8 mouse cellular contexts compared by ENCODE assay signal in genomic region chr10:63025491-63026011, GRCm38 (mm10). TPM values are rescaled to one million over a fixed set of nuclear protein-coding genes. Genes with fewer than 3 reads are reported as not detected.
DNase-seq lines count a peak whose midpoint lies in the region; ATAC-seq lines count a peak whose summit lies in the region.

No protein-coding gene starts in this region.

- no peaks in the 10 kb centered on the region for H3K9me3 ChIP-seq in embryonic facial prominence, embryonic 15.5 days (replicated peaks)
- H3K9me3 ChIP-seq in intestine, embryonic 16.5 days (ENCODE audit: control insufficient read depth, low read length): no peaks in the 10 kb centered on the region
- H3K9me3 ChIP-seq in neural tube, embryonic 13.5 days: no peaks in the 10 kb centered on the region

- H3K4me1 ChIP-seq in embryonic facial prominence, embryonic 15.5 days: peaks cover 32% of the 10 kb centered on the region
- peaks cover 15% of the 10 kb centered on the region for H3K4me1 ChIP-seq in intestine, embryonic 16.5 days (ENCODE audit: control insufficient read depth, insufficient read depth, low read length)
- H3K4me1 ChIP-seq in neural tube, embryonic 13.5 days (replicated peaks): peaks cover 54% of the 10 kb centered on the region

- no peak for ATAC-seq in embryonic facial prominence, embryonic 15.5 days (ENCODE audit: insufficient number of reproducible peaks, low FRiP score, low TSS enrichment, low read depth)
- no peak for ATAC-seq in intestine, embryonic 16.5 days
- ATAC-seq in neural tube, embryonic 13.5 days (ENCODE audit: low read depth): no peak

- H3K9ac ChIP-seq in embryonic facial prominence, embryonic 15.5 days: no peak overlapping the region
- H3K9ac ChIP-seq in intestine, embryonic 16.5 days (ENCODE audit: low read depth, low read length): no peak overlapping the region
- H3K9ac ChIP-seq in neural tube, embryonic 13.5 days: peak overlapping the region; percentile 80

- WGBS in embryonic facial prominence, embryonic 15.5 days: 20% methylated on average over 6 of the region's 6 CpGs
- WGBS in intestine, embryonic 16.5 days: 64% methylated on average over 6 of the region's 6 CpGs
- 11% methylated on average over 6 of the region's 6 CpGs for WGBS in neural tube, embryonic 13.5 days

- H3K4me2 ChIP-seq in embryonic facial prominence, embryonic 15.5 days (replicated peaks): peak overlapping the region; percentile 63; the same call in 1 of the 2 replicates
- H3K4me2 ChIP-seq in intestine, embryonic 16.5 days (ENCODE audit: low read depth, low read length): peak overlapping the region; percentile 69; the same call in 1 of the 2 replicates
- H3K4me2 ChIP-seq in neural tube, embryonic 13.5 days: peak overlapping the region; percentile 84

- peak overlapping the region; percentile 100; the same call in 1 of the 2 replicates for H3K27ac ChIP-seq in embryonic facial prominence, embryonic 15.5 days (replicated peaks)
- peak overlapping the region; percentile 100; the same call in 1 of the 2 replicates for H3K27ac ChIP-seq in intestine, embryonic 16.5 days (ENCODE audit: low read length)
- peak overlapping the region; percentile 100 for H3K27ac ChIP-seq in neural tube, embryonic 13.5 days (replicated peaks)

- no peaks in the 10 kb centered on the region for H3K27me3 ChIP-seq in embryonic facial prominence, embryonic 15.5 days
- H3K27me3 ChIP-seq in intestine, embryonic 16.5 days (replicated peaks; ENCODE audit: control insufficient read depth, insufficient read depth, low read length): no peaks in the 10 kb centered on the region
- no peaks in the 10 kb centered on the region for H3K27me3 ChIP-seq in neural tube, embryonic 13.5 days

- H3K4me3 ChIP-seq in embryonic facial prominence, embryonic 15.5 days (replicated peaks): peak overlapping the region; percentile 74; the same call in 1 of the 2 replicates
- no peak overlapping the region for H3K4me3 ChIP-seq in intestine, embryonic 16.5 days (ENCODE audit: low read length)
- H3K4me3 ChIP-seq in neural tube, embryonic 13.5 days: peak overlapping the region; percentile 88

- no peaks in the 10 kb centered on the region for H3K36me3 ChIP-seq in embryonic facial prominence, embryonic 15.5 days
- H3K36me3 ChIP-seq in intestine, embryonic 16.5 days (ENCODE audit: control insufficient read depth, insufficient read depth, low read length): no peaks in the 10 kb centered on the region
- no peaks in the 10 kb centered on the region for H3K36me3 ChIP-seq in neural tube, embryonic 13.5 days

- peak; percentile 35 to 51 for DNase-seq in kidney, postnatal 4 days
- no peak for DNase-seq in kidney, adult 9 months
- no peak for DNase-seq in gastrocnemius, postnatal 4 days (ENCODE audit: low spot score in 2 of 2)
- no peak for DNase-seq in right cerebral cortex, postnatal 4 days
- no peak for DNase-seq in lung, postnatal 4 days

RNA-seq across cellular contexts. Expression of gene Pbld2, which starts 1.4 kb away (rescaled TPM):
- polyA plus RNA-seq in embryonic facial prominence, embryonic 15.5 days (2015; fragmentation: Nextera tagmentation; extraction: Ambion mirVana): 0.62 and 1.3 TPM in 2 replicates
- polyA plus RNA-seq in intestine, embryonic 16.5 days (2015; fragmentation: Nextera tagmentation; extraction: Ambion mirVana): 10.6 and 12.5 TPM in 2 replicates
- polyA plus RNA-seq in neural tube, embryonic 13.5 days (2015; fragmentation: Nextera tagmentation; extraction: Ambion mirVana): 0.84 and 1.5 TPM in 2 replicates
- total RNA-seq in gastrocnemius, postnatal 4 days (2021): 1 to 10 TPM; 2.0 to 3.0 TPM

RNA-seq across cellular contexts. Expression of gene Hnrnph3, which starts 1.5 kb away (rescaled TPM):
- polyA plus RNA-seq in embryonic facial prominence, embryonic 15.5 days (2015; fragmentation: Nextera tagmentation; extraction: Ambion mirVana): 96.3 and 100 TPM in 2 replicates
- 61.7 and 65.7 TPM in 2 replicates for polyA plus RNA-seq in intestine, embryonic 16.5 days (2015; fragmentation: Nextera tagmentation; extraction: Ambion mirVana)
- polyA plus RNA-seq in neural tube, embryonic 13.5 days (2015; fragmentation: Nextera tagmentation; extraction: Ambion mirVana): 165 and 189 TPM in 2 replicates
- 10 to 100 TPM; 27.7 to 35.1 TPM for total RNA-seq in gastrocnemius, postnatal 4 days (2021)

RNA-seq across cellular contexts. Expression of gene Pbld1, which starts 34.4 kb away (rescaled TPM):
- polyA plus RNA-seq in embryonic facial prominence, embryonic 15.5 days (2015; fragmentation: Nextera tagmentation; extraction: Ambion mirVana): 1.1 and 1.3 TPM in 2 replicates
- polyA plus RNA-seq in intestine, embryonic 16.5 days (2015; fragmentation: Nextera tagmentation; extraction: Ambion mirVana): 4.0 and 4.7 TPM in 2 replicates
- polyA plus RNA-seq in neural tube, embryonic 13.5 days (2015; fragmentation: Nextera tagmentation; extraction: Ambion mirVana): 0.56 and 0.99 TPM in 2 replicates
- total RNA-seq in gastrocnemius, postnatal 4 days (2021): under 1 TPM; 0.54 to 0.69 TPM

RNA-seq across cellular contexts. Expression of gene Rufy2, which starts 45.5 kb away (rescaled TPM):
- polyA plus RNA-seq in embryonic facial prominence, embryonic 15.5 days (2015; fragmentation: Nextera tagmentation; extraction: Ambion mirVana): 26.8 and 31.0 TPM in 2 replicates
- 13.8 and 19.6 TPM in 2 replicates for polyA plus RNA-seq in intestine, embryonic 16.5 days (2015; fragmentation: Nextera tagmentation; extraction: Ambion mirVana)
- polyA plus RNA-seq in neural tube, embryonic 13.5 days (2015; fragmentation: Nextera tagmentation; extraction: Ambion mirVana): 55.8 and 57.3 TPM in 2 replicates
- total RNA-seq in gastrocnemius, postnatal 4 days (2021): 10 to 100 TPM; 14.4 to 22.2 TPM

Comparison
In these comparisons a context has a peak if more than half of its experiments do, and no peak if none do; other contexts are left out.
1. DNase-seq: peak in kidney, postnatal 4 days (2 of 2); none in kidney, adult 9 months (single experiment), gastrocnemius, postnatal 4 days (0 of 2), right cerebral cortex, postnatal 4 days (single experiment) and lung, postnatal 4 days (0 of 2).
2. Peak in every context shown above with its lines, with median percentiles within 50 percentile points of each other: H3K27ac ChIP-seq and H3K4me2 ChIP-seq.